Mouse (Mus musculus) heart, postnatal 36 days (tissue): ENCODE data around the gene Dbx2. TPM values are rescaled to one million over a fixed set of nuclear protein-coding genes. Genes with fewer than 3 reads are reported as not detected.

Source experiments
- DNase-seq, 2 experiments: peaks; one replicate each; pipeline ENCODE4 v3.0.0; 2021 to 2022
- intact Hi-C: fragments of 180-260 bp; cut with DNase I; formaldehyde crosslinking; loops from one replicate; pipeline ENCODE4 v1.15.1; 2025
- total RNA-seq, 2 experiments: library from RNA; stranded (reverse); gene quantifications; 2 replicates each; pipeline ENCODE4 v1.2.3; 2021

Gene Dbx2
- total RNA-seq: not detected

DNA sequence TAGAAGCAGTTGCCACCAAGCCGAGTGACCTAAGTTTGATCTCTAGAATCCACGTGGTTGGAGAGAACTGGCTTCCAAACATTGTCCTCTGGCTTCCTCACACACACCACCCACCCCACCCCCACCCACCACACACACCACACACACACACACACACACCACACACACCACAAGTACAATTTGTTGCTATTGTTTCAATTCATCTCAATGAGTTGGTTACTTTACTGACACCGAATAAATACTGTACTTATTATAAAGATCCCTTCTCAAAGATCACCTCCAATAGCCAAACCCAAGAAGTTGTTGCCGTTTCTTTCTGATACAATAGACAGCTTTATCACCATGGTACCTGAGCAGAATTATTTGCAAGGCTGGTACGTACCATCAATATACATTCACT, at the start of gene Dbx2:
Gene Dbx2 (minus strand): TSS at position 101 of the 400 bp plus-strand sequence.
- intact Hi-C loops: no loop called here
- DNase-seq: no peak

DNA sequence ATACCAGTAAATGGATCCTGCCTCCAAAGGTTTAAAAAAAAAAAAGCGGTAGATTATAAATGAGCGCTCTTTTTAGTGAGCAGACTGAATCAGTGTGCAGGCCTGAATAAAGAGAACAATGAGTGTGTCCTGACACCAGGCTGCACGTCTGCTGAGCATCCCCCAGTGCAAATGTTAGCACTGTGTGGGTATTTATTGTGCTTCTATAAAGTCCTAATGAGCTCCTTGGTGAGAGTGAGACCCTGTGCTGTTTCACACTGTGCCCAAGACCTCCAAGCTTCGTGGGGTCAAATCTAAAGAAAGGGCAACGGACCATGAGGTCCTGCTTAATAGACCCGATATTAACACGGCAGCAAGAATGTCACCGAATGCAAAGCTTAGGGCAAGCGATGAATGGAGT, 46.4 kb upstream of the Dbx2 start:
- intact Hi-C loops: no loop called here
- no peak for DNase-seq

DNA sequence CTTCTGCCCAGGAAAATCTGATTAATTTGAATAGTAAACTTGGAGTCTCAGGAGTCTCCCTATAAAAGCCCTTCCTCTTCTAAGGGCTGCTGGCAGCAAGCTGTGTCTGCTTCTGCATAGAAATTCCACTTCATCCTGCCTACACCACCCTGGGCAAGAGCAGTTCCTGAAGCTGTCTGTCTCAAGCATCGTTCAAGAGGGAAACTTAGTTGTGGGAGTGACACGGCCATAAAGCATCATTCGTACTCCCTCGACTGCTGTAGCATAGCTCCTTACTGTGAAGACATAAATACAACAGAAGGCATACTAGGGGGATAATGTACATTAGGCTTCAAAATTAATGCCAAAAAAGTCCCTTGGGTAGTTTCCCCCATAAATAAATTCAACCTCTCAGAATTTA, 45.8 kb upstream of the Dbx2 start:
- intact Hi-C loops: no loop called here
- no peak for DNase-seq

- no peak for DNase-seq
- intact Hi-C loops: no loop called here
Measured at GRCm38 (mm10) chr15:95699371-95699770, 43.6 kb upstream of the Dbx2 start.

GRCm38 (mm10) chr15:95693759-95694158, 38.0 kb upstream of the Dbx2 start:
- no peak for DNase-seq
- intact Hi-C loops: no loop called here

GRCm38 (mm10) chr15:95691594-95691993, 35.8 kb upstream of the Dbx2 start:
- intact Hi-C loops: no loop called here
- no peak for DNase-seq

DNA sequence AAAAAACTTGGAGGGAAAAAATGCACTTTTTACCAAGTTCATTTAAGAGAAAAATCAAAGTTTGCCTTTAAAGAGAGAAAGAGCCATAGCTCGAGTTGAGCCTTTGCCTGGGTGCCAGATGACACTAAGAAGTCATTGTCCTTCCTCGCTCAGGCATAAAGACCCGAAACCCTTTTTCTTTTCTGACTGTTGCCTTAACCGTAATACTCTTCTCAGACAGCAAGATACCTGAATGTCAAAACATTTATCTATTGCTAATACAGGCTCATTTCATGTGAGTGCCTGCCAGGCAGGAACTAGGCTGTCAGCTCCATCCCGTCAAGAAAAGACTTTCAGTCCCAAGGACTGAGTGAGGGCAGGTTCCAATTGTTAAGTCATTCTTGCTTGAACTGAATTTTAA, 35.4 kb upstream of the Dbx2 start:
- no peak for DNase-seq
- intact Hi-C loops: no loop called here

DNA sequence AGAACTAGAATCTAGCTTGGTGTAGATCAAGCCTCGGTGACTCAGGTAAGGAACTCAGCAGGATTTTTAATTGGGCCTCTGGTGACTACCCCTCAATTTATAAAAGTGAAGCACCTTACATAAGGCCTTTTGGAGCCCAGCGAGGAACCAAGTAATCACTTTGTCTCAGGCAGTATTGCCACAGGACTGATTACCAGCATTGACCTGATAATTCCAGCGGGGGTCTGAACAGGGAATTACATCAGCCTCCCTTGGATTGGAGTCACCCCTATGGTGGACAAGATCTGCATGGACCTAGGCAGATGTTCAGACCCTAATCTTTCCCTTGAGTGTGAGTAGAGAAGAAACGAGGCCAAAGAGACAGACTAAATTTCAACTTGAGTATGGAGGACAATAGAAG, 26.9 kb upstream of the Dbx2 start:
- DNase-seq: no peak
- intact Hi-C loops: no loop called here

GRCm38 (mm10) chr15:95675645-95676044, 19.9 kb upstream of the Dbx2 start:
- intact Hi-C loops: no loop called here
- no peak for DNase-seq

- intact Hi-C loops: no loop called here
Measured at GRCm38 (mm10) chr15:95675176-95675575, 19.4 kb upstream of the Dbx2 start.

GRCm38 (mm10) chr15:95667209-95667608, 11.4 kb upstream of the Dbx2 start:
- no peak for DNase-seq

More at GRCm38 (mm10) chr15:95675176-95675575, 19.4 kb upstream of the Dbx2 start:
- DNase-seq: no peak

DNA sequence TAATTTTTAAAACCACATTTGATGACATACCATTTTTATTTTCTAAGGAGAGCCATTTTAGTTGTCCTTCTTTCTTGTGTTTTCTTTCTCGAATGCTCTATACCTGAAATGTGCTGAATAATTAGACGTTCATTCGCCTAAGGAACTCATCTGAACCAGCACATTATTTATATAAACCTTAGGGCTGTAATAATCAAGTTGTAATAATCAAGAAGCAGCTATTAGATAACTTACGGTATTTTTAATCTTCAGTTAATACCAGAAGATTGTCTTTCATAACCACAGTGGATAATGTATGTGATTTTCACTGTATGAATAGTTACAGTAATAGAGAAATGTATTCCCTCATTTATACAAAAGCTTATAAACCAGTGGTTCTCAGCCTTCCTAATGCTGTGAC, 9.2 kb upstream of the Dbx2 start:
- DNase-seq: no peak
- intact Hi-C loops: no loop called here

More at GRCm38 (mm10) chr15:95667209-95667608, 11.4 kb upstream of the Dbx2 start:
- intact Hi-C loops: no loop called here

GRCm38 (mm10) chr15:95661718-95662117, 6.0 kb upstream of the Dbx2 start:
- intact Hi-C loops: no loop called here
- DNase-seq: no peak

GRCm38 (mm10) chr15:95660368-95660767, 4.6 kb upstream of the Dbx2 start:
- no peak for DNase-seq
- intact Hi-C loops: no loop called here

DNA sequence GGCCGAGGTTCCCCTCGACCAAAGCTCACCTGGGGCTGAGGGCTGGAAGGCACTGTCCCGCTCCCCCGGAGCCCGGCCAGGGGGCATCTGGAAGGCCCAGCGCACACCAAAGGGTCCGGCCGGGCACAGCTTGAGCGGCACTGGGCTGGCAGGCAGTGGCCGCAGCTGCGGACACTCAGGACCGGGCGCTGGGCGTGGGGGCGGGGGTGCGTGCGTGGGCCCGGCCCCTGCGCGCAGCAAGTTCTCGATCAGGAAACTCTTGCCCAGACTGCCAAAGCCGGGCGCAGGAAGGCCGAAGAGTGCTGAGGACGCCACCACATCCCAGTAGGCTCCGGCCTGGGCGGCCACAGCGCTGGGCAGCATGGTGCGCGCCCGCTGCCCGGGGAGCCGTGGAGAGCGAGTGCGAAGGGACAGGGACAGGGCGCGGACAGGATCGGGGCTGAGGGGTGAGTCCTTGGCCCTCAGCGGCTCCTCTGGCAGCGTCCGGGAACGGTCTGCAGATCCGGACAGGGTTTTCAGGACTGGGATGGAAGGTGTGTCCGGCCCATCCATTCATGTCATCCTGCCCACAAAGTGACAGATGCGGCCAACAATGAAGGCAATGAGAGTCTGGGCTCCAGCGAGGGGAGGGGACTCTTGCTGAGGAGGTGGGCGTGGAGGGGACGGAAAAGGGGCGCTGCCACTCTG, 1.4 kb downstream of the Dbx2 start:
- intact Hi-C loops: no loop called here
- no peak for DNase-seq

DNA sequence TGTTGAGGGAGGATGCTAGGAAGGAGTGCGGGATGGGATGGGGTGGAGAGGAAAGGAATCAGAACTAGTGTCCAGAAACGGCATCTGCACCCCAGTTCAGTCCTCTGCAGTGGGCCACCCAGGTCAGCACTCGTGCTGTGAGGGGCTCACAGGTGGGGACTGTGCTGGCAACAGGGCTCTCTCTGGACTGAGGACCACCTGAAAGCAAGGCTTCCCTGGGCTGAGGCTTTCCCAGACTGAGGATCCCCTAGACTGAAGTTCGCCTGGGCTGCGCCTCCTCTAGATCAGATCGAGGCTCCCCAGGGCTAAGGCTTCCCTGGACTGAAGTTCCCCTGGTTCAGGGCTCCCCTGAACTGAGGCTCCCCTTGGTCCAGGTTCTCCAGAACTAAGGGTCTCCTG, 1.9 kb downstream of the Dbx2 start:
- intact Hi-C loops: no loop called here
- DNase-seq: no peak

DNA sequence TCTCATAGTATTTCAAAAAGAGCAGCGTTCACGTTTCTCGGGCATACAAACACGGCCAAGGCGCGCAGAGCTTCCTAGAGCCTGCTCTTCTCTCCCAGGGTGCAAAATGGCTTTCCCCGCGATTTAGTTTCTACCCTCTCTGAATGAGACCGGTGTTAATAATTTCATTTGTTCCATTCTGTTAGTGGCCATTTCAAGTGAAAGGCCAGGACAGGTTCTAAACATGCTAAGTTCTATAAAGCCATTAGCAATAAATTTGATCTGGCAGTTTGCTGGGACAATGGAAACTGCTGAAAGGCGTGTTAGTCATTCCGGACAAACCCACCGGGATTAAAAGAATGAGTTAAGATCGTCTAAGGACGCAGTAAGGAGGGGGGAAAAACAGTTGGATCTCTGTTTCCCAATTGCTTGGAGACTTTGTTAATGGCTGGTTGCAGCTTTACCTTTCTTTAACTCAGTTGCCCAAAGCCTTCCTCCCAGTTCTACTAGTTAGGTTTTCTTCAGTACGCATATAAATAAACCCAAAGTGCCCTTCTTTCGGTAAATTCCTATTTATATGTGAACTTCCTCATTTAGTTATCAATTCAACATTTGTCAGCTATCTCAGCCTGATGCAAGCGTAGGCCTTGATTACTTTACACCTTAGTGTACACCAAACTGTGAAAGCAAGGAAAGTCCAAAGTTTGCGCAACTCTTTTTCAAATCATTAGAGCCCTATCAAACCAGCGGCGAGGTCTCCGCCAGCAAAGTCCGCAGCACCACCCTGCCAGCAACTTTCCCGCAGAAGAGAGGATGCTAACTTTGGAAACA, 2.7 kb downstream of the Dbx2 start:
- intact Hi-C loops: no loop called here
- DNase-seq: no peak

- no peak for DNase-seq
- intact Hi-C loops: no loop called here
Measured at GRCm38 (mm10) chr15:95651824-95652223, 3.9 kb downstream of the Dbx2 start.

DNA sequence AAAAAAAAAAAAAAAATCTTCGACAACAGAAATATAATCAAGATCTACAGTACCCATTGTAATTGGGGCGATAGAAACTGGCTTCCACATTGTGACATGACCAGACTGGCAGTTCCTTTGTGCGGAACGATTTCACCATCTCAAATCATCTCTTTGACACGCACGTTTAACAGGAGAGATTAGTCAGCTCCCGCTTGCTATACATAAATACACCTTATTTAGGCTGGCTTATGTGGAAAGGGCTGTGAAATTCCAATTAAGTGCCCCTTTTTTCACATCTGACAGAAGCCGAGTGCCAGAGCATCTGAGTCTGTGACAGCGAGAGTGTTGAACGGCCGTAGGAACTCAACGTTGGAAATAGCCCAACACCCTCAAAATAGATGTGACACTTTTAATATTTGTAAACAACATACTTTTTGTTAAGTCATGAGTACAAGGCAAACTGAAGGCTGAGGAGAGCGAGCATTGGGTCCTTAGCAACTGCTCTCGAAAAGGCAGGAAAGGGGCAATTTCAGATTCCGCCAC, 12.2 kb downstream of the Dbx2 start:
- DNase-seq: no peak
- intact Hi-C loops: no loop called here

- no peak for DNase-seq
- intact Hi-C loops: no loop called here
Measured at GRCm38 (mm10) chr15:95640347-95640746, 15.4 kb downstream of the Dbx2 start.

DNA sequence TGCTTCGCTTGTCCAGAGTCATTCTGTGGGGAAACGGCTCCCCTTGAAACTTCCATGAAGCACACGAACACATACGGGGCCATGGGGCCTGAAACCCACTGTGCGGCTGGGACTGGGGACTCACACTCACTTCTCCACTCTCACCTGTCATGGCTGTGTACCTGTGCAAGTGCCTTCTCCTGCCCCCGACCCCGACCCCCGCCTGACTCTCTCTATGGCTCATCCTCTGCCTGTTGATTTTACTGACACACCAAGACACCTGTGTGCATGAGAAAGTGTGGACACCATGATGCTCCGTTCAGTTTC, 16.0 kb downstream of the Dbx2 start:
- intact Hi-C loops: no loop called here
- DNase-seq: no peak
